Mouse (Mus musculus): Measurements from ENCODE around the gene Bri3bp. TPM values are rescaled to one million over a fixed set of nuclear protein-coding genes. Genes with fewer than 3 reads are reported as not detected.
"Not testable (repeated sequence)": the region's sequence is repeated elsewhere in the genome, so short reads cannot be mapped to it uniquely, and the experiment has no call there.

Bri3bp gene
- polyA plus RNA-seq, 1 experiment from 2014 or later = 54.7 TPM

DNA sequence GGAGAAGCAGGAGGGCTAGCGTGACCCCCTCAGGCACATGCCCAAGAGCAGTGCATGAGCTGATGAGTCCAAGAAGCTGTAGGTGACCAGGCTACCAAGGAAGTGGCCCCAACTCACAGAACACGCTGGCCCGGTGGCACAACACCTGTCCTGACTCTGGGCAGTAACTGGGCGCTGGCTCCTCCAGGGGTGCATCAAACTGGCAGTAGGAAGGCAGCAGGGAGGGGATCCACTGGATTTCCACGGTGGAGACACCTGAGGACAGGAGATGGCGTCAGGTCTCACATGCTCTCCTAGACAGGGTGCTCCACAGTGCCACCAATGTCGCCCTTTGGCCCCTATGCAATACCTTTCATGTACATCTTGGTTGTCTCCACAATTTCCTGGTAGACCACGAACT is 25.2 kb upstream of the Bri3bp start:
- WGBS = 93% methylated on average over 8 of the region's 8 CpGs
- no peak for DNase-seq (ENCODE audit: low spot score)
- Histone ChIP-seq H3K36me3 (peaks cover 87% of the 10 kb centered on the region), H3K27me3 (ENCODE audit: low read depth, poor library complexity, severe bottlenecking) (no peaks in the 10 kb centered on the region), H3K4me1 (no peaks in the 10 kb centered on the region), H3K27ac (replicated peaks) (no peak overlapping the region), H3K9me3 (replicated peaks) (no peaks in the 10 kb centered on the region), H3K4me3 (no peak overlapping the region)

DNA sequence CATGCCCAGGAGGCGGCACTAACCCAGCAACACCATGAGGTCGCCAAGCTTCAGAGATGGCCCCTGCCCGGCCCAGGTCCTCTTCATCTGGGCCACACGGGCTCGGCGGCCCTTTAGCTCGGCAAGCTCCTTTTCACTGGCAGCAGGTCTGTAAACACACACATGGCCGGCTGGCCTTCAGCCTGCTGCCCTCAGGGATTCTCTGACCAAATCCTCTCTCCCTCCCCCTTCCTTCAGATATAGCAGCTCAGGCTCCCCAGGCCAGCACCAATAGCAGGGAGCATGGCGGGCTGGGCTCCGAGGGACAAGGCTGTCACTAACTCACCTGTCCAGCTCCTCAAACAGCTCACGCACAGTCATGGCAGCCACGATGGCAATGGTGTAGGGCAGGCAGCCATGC is 22.7 kb upstream of the Bri3bp start:
- WGBS = 91% methylated on average over 12 of the region's 12 CpGs
- Histone ChIP-seq H3K9me3 (replicated peaks) (no peaks in the 10 kb centered on the region), H3K36me3 (peaks cover 100% of the 10 kb centered on the region), H3K4me1 (no peaks in the 10 kb centered on the region), H3K27ac (replicated peaks) (no peak overlapping the region), H3K4me3 (no peak overlapping the region), H3K27me3 (ENCODE audit: low read depth, poor library complexity, severe bottlenecking) (no peaks in the 10 kb centered on the region)
- DNase-seq (ENCODE audit: low spot score) = no peak

DNA sequence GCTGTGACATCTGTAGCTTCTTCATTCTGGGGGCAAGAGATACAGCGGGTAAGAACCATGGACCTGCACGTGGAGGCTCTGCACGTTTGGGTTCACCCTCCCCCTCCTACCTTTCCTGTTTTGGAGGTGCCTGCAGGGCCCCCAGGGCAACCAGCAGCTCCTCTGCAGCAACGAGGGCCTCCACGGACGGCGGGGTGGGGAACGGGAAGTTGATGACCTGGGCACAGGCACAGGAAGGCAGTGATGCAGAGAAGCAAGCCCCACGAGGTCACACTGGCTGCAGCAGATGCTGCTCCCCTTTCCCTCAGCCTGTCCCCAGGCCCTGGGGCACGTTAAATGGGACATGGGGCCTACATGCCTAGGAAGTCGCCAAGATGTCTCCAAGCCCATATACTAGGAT is 22.2 kb upstream of the Bri3bp start:
- Histone ChIP-seq H3K9me3 (replicated peaks) (no peaks in the 10 kb centered on the region), H3K4me3 (no peak overlapping the region), H3K27ac (replicated peaks) (no peak overlapping the region), H3K4me1 (no peaks in the 10 kb centered on the region), H3K36me3 (peaks cover 100% of the 10 kb centered on the region), H3K27me3 (ENCODE audit: low read depth, poor library complexity, severe bottlenecking) (no peaks in the 10 kb centered on the region)
- WGBS = 89% methylated on average over 11 of the region's 11 CpGs
- no peak for DNase-seq (ENCODE audit: low spot score)

GRCm38 (mm10) chr5:125425698-125426276 is 15.6 kb upstream of the Bri3bp start:
- Histone ChIP-seq H3K9me3 (replicated peaks) (no peaks in the 10 kb centered on the region), H3K4me1 (no peaks in the 10 kb centered on the region), H3K4me3 (no peak overlapping the region), H3K36me3 (peaks cover 100% of the 10 kb centered on the region), H3K27me3 (ENCODE audit: low read depth, poor library complexity, severe bottlenecking) (no peaks in the 10 kb centered on the region), H3K27ac (replicated peaks) (no peak overlapping the region)
- 93% methylated on average over 10 of the region's 10 CpGs for WGBS
- no peak for DNase-seq (ENCODE audit: low spot score)

GRCm38 (mm10) chr5:125426343-125426742 is 15.0 kb upstream of the Bri3bp start:
- H3K9me3 ChIP-seq (replicated peaks) = no peaks in the 10 kb centered on the region
- no peaks in the 10 kb centered on the region for H3K4me1 ChIP-seq
- no peaks in the 10 kb centered on the region for H3K27me3 ChIP-seq (ENCODE audit: low read depth, poor library complexity, severe bottlenecking)
- DNase-seq (ENCODE audit: low spot score) = no peak
- peaks cover 100% of the 10 kb centered on the region for H3K36me3 ChIP-seq
- H3K4me3 ChIP-seq = no peak overlapping the region
- 92% methylated on average over 10 of the region's 10 CpGs for WGBS
- no peak overlapping the region for H3K27ac ChIP-seq (replicated peaks)

GRCm38 (mm10) chr5:125432324-125432723 is 9.0 kb upstream of the Bri3bp start:
- H3K27me3 ChIP-seq (ENCODE audit: low read depth, poor library complexity, severe bottlenecking); H3K4me3 ChIP-seq; H3K9me3 ChIP-seq (replicated peaks); DNase-seq (ENCODE audit: low spot score); H3K27ac ChIP-seq (replicated peaks): not testable (repeated sequence)
- peaks cover 12% of the 10 kb centered on the region for H3K4me1 ChIP-seq
- peaks cover 47% of the 10 kb centered on the region for H3K36me3 ChIP-seq
- WGBS = 89% methylated on average over 2 of the region's 2 CpGs

- Histone ChIP-seq H3K4me3 (peak within 1 kb of the TSS; percentile 82), H3K27ac (replicated peaks) (peak within 1 kb of the TSS; percentile 88), H3K27me3 (ENCODE audit: low read depth, poor library complexity, severe bottlenecking) (no peaks in the 10 kb centered on the region), H3K9me3 (replicated peaks) (0 out of 2 replicates have a peak, but pooled peaks cover 4% of the 10 kb centered on the region), H3K4me1 (peaks cover 12% of the 10 kb centered on the region), H3K36me3 (peaks cover 31% of the 10 kb centered on the region)
- DNase-seq (ENCODE audit: low spot score) = peak; percentile 95
- under 1% methylated on average over 46 of the region's 46 CpGs for WGBS
Observed at GRCm38 (mm10) chr5:125433793-125434337, 7.5 kb upstream of the Bri3bp start, which contains the start of gene Dhx37. Dhx37 (minus strand) TSS chr5:125434121.

- H3K9me3 ChIP-seq (replicated peaks); H3K27me3 ChIP-seq (ENCODE audit: low read depth, poor library complexity, severe bottlenecking); DNase-seq (ENCODE audit: low spot score): not testable (repeated sequence)
- peaks cover 26% of the 10 kb centered on the region for H3K36me3 ChIP-seq
- H3K4me1 ChIP-seq = peaks cover 12% of the 10 kb centered on the region
- WGBS = 59% methylated on average over 15 of the region's 15 CpGs
- H3K4me3 ChIP-seq = peak overlapping the region; percentile 82
- H3K27ac ChIP-seq (replicated peaks) = 0 out of 2 replicates have a peak overlapping the region, but pooled peaks have one; percentile 6
Observed at GRCm38 (mm10) chr5:125434347-125434746, 7.0 kb upstream of the Bri3bp start.

- Histone ChIP-seq H3K4me3 (peak overlapping the region; percentile 92), H3K4me1 (peaks cover 22% of the 10 kb centered on the region), H3K36me3 (peaks cover 22% of the 10 kb centered on the region), H3K27me3 (ENCODE audit: low read depth, poor library complexity, severe bottlenecking) (no peaks in the 10 kb centered on the region), H3K27ac (replicated peaks) (peak overlapping the region; percentile 96), H3K9me3 (replicated peaks) (no peaks in the 10 kb centered on the region)
- WGBS = 5% methylated on average over 7 of the region's 7 CpGs
- DNase-seq (ENCODE audit: low spot score) = no peak
Observed at GRCm38 (mm10) chr5:125440583-125441233, 660 bp upstream of the Bri3bp start.

DNA sequence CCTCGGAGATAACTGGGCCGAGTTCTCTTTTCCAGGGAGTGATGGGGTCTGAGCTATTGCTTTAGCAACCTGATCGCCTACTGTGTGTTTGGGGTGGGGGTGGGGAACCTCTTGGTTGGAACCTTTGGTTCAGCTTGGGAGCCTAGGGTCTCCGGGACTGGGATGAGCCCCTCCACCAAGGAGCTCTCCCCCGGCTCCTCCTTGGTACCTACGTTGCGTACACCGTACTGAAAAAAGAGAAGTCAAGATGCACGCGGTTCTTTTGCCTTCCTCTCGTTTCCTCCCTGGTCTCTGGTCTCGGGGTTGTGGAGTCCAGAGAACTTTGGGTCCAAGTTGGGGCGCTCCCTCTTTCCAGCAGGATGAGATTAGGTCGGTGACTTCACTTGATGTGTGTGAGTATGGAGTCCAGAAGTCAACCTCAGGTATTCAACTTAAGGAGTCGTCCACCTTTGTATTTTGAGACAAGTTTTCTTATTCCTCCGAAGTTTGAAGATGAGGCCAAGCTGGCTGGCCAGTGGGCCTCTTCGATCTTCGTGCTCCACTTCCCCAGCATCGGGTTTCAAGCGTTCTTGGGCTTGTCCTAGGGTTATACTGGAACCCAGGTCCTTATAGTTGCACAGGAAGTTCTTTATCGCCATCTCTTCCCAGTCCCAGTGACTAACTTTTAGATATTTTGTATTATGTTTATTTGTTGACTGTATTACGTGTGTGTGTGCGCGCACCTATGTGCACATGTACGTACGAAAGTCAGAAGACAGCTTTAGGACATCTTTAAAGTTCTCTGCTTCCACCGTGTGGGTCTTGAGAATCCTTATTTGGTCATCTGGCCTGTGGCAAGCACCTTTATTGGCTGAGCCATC is 998 bp downstream of the Bri3bp start:
- H3K36me3 ChIP-seq = peaks cover 30% of the 10 kb centered on the region
- 24% methylated on average over 27 of the region's 27 CpGs for WGBS
- H3K4me1 ChIP-seq = peaks cover 22% of the 10 kb centered on the region
- peak overlapping the region; percentile 92 for H3K4me3 ChIP-seq
- DNase-seq (ENCODE audit: low spot score) = no peak
- H3K27ac ChIP-seq (replicated peaks) = peak overlapping the region; percentile 96
- no peaks in the 10 kb centered on the region for H3K9me3 ChIP-seq (replicated peaks)
- H3K27me3 ChIP-seq (ENCODE audit: low read depth, poor library complexity, severe bottlenecking) = no peaks in the 10 kb centered on the region

DNA sequence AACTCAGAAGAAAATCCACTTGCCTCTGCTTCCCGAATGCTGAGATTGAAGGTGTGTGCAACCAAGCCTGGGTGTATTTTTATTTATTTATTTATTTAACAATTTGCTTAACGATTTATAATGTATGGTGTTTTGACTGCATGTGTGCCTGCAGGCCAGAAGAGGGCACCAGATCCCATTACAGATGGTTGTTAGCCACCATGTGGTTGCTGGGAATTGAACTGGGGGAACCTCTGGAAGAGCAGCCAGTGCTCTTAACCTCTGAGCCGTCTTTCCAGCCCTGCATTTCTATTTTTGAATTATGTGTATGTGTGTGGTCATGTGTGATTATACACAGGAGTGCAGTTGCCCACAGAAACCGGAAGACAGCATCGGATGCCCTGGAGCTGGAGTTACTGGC is 2.0 kb downstream of the Bri3bp start:
- H3K36me3 ChIP-seq = peaks cover 30% of the 10 kb centered on the region
- DNase-seq (ENCODE audit: low spot score) = no peak
- no peaks in the 10 kb centered on the region for H3K27me3 ChIP-seq (ENCODE audit: low read depth, poor library complexity, severe bottlenecking)
- H3K4me3 ChIP-seq = no peak overlapping the region
- WGBS = 92% methylated on average over 5 of the region's 5 CpGs
- no peak overlapping the region for H3K27ac ChIP-seq (replicated peaks)
- H3K4me1 ChIP-seq = peaks cover 22% of the 10 kb centered on the region
- H3K9me3 ChIP-seq (replicated peaks) = no peaks in the 10 kb centered on the region

GRCm38 (mm10) chr5:125443915-125444314 is 2.5 kb downstream of the Bri3bp start:
- Histone ChIP-seq H3K27ac (replicated peaks) (no peak overlapping the region), H3K27me3 (ENCODE audit: low read depth, poor library complexity, severe bottlenecking) (no peaks in the 10 kb centered on the region), H3K9me3 (replicated peaks) (no peaks in the 10 kb centered on the region), H3K36me3 (peaks cover 32% of the 10 kb centered on the region), H3K4me1 (peaks cover 22% of the 10 kb centered on the region), H3K4me3 (no peak overlapping the region)
- no peak for DNase-seq (ENCODE audit: low spot score)
- 90% methylated on average over 3 of the region's 3 CpGs for WGBS
